Mouse (Mus musculus): ENCODE measurements around the gene Ang5. TPM values are rescaled to one million over a fixed set of nuclear protein-coding genes. Genes with fewer than 3 reads are reported as not detected.

Gene Ang5
- polyA plus RNA-seq (2012; ENCODE audit: low replicate concordance) = not detected in 2 replicates

GRCm38 (mm10) chr14:43956769-43957168 lies at the start of gene Ang5:
TSS of gene Ang5 (plus strand) at chr14:43957069.

GRCm38 (mm10) chr14:43923459-43923858 lies 33.4 kb upstream of the Ang5 start, which contains the start of gene Ear10:
TSS of gene Ear10 (minus strand) at chr14:43923559.

GRCm38 (mm10) chr14:43924688-43925403 lies 32.0 kb upstream of the Ang5 start, which contains the start of gene Gm8113:
TSS of gene Gm8113 (plus strand) at chr14:43925390.

DNA sequence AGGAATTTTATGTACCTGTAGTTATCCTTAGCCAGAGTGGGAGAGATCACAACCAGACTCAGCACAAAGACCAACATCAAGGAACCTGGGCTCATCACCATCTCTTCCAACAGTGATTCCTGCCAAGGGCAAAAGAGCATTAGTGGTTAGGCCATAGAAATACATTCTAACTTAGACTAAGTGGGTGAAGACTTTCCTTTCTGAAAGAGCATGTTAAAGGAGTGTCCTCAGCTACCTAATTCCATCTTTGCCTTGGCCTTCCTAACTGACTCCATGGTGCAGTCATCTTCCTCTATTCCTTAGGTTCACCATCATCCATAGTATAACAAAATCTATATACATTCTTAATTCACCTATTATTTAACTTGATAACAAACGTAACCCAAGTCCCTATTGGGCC lies 45.3 kb downstream of the Ang5 start, which contains the start of gene Ang6:
Ang6 (minus strand) TSS at position 101 of the 400 bp plus-strand sequence.

Other genes starting within 250 kb of the Ang5 start
- not detected in 2 replicates for gene Gm16506, start 229.6 kb upstream of the Ang5 start, polyA plus RNA-seq (2012; ENCODE audit: low replicate concordance)
- not detected in 2 replicates for gene Gm6526, start 209.2 kb upstream of the Ang5 start, polyA plus RNA-seq (2012; ENCODE audit: low replicate concordance)
- not detected in 2 replicates for gene Gm8180, start 172.3 kb upstream of the Ang5 start, polyA plus RNA-seq (2012; ENCODE audit: low replicate concordance)
- not detected in 2 replicates for gene Ear1, start 81.6 kb upstream of the Ang5 start, polyA plus RNA-seq (2012; ENCODE audit: low replicate concordance)
- not detected in 2 replicates for gene Ear10, start 33.5 kb upstream of the Ang5 start, polyA plus RNA-seq (2012; ENCODE audit: low replicate concordance)
- gene Gm8113, start 31.7 kb upstream of the Ang5 start, polyA plus RNA-seq (2012; ENCODE audit: low replicate concordance) = 0.24 TPM in 1 of 2 replicates, not detected in the other
- not detected in 2 replicates for gene Ang6, start 45.2 kb downstream of the Ang5 start, polyA plus RNA-seq (2012; ENCODE audit: low replicate concordance)
- 0.90 TPM in 1 of 2 replicates, not detected in the other for gene Ear2, start 145.6 kb downstream of the Ang5 start, polyA plus RNA-seq (2012; ENCODE audit: low replicate concordance)
- not detected in 2 replicates for gene Gm3327, start 166.8 kb downstream of the Ang5 start, polyA plus RNA-seq (2012; ENCODE audit: low replicate concordance)
- gene Gm8212, start 240.6 kb downstream of the Ang5 start, polyA plus RNA-seq (2012; ENCODE audit: low replicate concordance) = not detected in 2 replicates

Measured in leukemia stem cell, adult 10-12 weeks (primary cell).